ENCODE assay signal across 16 mouse cellular contexts in the genomic region with DNA sequence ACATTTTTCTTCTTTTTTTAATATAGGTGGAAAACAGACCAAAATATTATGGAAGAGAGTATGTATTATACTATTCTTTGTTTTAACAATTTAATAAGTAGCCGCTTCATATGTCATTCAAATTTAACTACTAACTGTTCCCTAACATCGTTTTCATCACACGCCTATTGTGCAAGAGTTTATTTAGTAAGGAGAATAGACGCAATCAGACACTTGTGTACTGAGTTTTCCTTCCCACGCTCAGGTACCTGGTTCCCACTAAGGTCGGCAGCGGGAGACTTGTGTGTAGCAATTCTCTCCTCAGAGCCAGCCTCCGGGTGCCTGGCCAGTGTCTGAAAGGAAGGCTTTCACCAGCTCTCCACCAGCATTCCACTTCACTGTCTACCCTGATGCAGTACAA.
"Had no signal": no experiment of that assay in that cellular context is flagged by ENCODE, and none has a peak within 500 bp of the region (broad histone marks: within the 10 kb centered on the region; RNA-seq: fewer than 3 reads in every experiment).

No protein-coding gene starts in this region.

- H3K4me2 ChIP-seq: lung, embryonic 15.5 days; midbrain, embryonic 11.5 days; midbrain, embryonic 13.5 days; midbrain, embryonic 15.5 days; neural tube, embryonic 12.5 days; stomach, embryonic 15.5 days had no signal

- H3K4me3 ChIP-seq: lung, embryonic 15.5 days; megakaryocyte, embryonic 14.5 days; midbrain, embryonic 13.5 days; midbrain, embryonic 15.5 days; neural tube, embryonic 12.5 days; stomach, embryonic 15.5 days had no signal

- DNase-seq: lung, adult 2 months; lung, postnatal 10 days; right cerebral cortex, postnatal 14 days; thymus, adult 2 months; thymus, postnatal 25 days; thymus, postnatal 4 days had no signal

- H3K4me1 ChIP-seq: lung, embryonic 15.5 days; midbrain, embryonic 15.5 days; neural tube, embryonic 12.5 days; stomach, embryonic 15.5 days had no signal

- H3K27ac ChIP-seq: liver, embryonic 14.5 days; lung, embryonic 15.5 days; macrophage; midbrain, embryonic 13.5 days; midbrain, embryonic 15.5 days; neural tube, embryonic 12.5 days; stomach, embryonic 15.5 days; stomach, postnatal 0 days had no signal

- H3K9ac ChIP-seq: liver, embryonic 14.5 days; lung, embryonic 15.5 days; midbrain, embryonic 13.5 days; midbrain, embryonic 15.5 days; neural tube, embryonic 12.5 days; stomach, embryonic 15.5 days had no signal

- H3K27me3 ChIP-seq: lung, embryonic 15.5 days; midbrain, embryonic 15.5 days; neural tube, embryonic 12.5 days; stomach, embryonic 15.5 days had no signal

- H3K36me3 ChIP-seq: lung, embryonic 15.5 days; midbrain, embryonic 15.5 days; neural tube, embryonic 12.5 days; stomach, embryonic 15.5 days had no signal

- ATAC-seq: midbrain, embryonic 13.5 days; midbrain, embryonic 15.5 days had no signal

- H3K9me3 ChIP-seq: lung, embryonic 15.5 days; megakaryocyte, embryonic 14.5 days; midbrain, embryonic 13.5 days; midbrain, embryonic 15.5 days; neural tube, embryonic 12.5 days; stomach, embryonic 15.5 days had no signal
